Mouse (Mus musculus) intestine, postnatal 0 days (tissue): ENCODE data around the gene Csde1. TPM values are rescaled to one million over a fixed set of nuclear protein-coding genes. Genes with fewer than 3 reads are reported as not detected.

Source experiments
- ATAC-seq: fragments of 200-750 bp; cut with Nextera tagmentation; 2 replicates; pipeline ENCODE4 v1.8.0; 2017; ENCODE audit warnings: mild to moderate bottlenecking, moderate TSS enrichment, moderate library complexity
- H3K27ac ChIP-seq: fragments of 300-500 bp; sonication (generic); 2 replicates; pipeline ENCODE4 v1.5.1; 2014; ENCODE audit warnings: mild to moderate bottlenecking, low read depth, low read length, moderate library complexity
- H3K27me3 ChIP-seq: fragments of 300-500 bp; sonication (generic); replicated peaks from 2 replicates; pipeline ENCODE4 v1.6.1; 2014; ENCODE audit warnings: low read length, mixed read lengths; ENCODE audit not compliant: control insufficient read depth, insufficient read depth
- H3K36me3 ChIP-seq: fragments of 300-500 bp; sonication (generic); 2 replicates; pipeline ENCODE4 v1.6.1; 2014; ENCODE audit warnings: mild to moderate bottlenecking, moderate library complexity; ENCODE audit not compliant: control insufficient read depth, insufficient read depth
- H3K4me1 ChIP-seq: fragments of 300-500 bp; sonication (generic); replicated peaks from 2 replicates; pipeline ENCODE4 v1.6.1; 2014; ENCODE audit warnings: antibody characterized with exemption, low read length, mixed read lengths; ENCODE audit not compliant: control insufficient read depth, insufficient read depth
- H3K4me2 ChIP-seq: fragments of 300-500 bp; sonication (generic); replicated peaks from 2 replicates; pipeline ENCODE4 v1.6.1; 2014; ENCODE audit warnings: low read depth, mild to moderate bottlenecking, moderate library complexity
- H3K4me3 ChIP-seq: fragments of 300-500 bp; sonication (generic); 2 replicates; pipeline ENCODE4 v1.5.1; 2014; ENCODE audit warnings: low read depth, low read length
- H3K9ac ChIP-seq: fragments of 300-500 bp; sonication (generic); 2 replicates; pipeline ENCODE4 v1.6.1; 2014; ENCODE audit warnings: mild to moderate bottlenecking, low read depth, low read length
- H3K9me3 ChIP-seq: fragments of 300-500 bp; sonication (generic); 2 replicates; pipeline ENCODE4 v1.6.1; 2016; ENCODE audit warnings: mixed run types; ENCODE audit not compliant: control insufficient read depth
- CTCF ChIP-seq: sonication (generic); IDR thresholded peaks from 2 replicates; pipeline ENCODE4 v1.5.1; 2016; ENCODE audit warnings: low read depth, mild to moderate bottlenecking, control low read depth, antibody characterized with exemption, moderate library complexity
- WGBS: fragments of 180-500 bp; shearing (Covaris S2); extraction: QIAGEN DNeasy Blood & Tissue Kit; methylation state at CpG from one replicate; pipeline ENCODE4 v1.1.7; 2014; 5-methylcytosine and 5-hydroxymethylcytosine counted together
- polyA plus RNA-seq: library from polyadenylated mRNA; unstranded; fragments of >200 nt; fragmentation: Nextera tagmentation; extraction: Ambion mirVana; gene quantifications from 2 replicates; pipeline ENCODE4 v1.2.1, GENCODE M21; 2015

Csde1 gene
- polyA plus RNA-seq, 1 experiment from 2014 or later, result 113 TPM

DNA sequence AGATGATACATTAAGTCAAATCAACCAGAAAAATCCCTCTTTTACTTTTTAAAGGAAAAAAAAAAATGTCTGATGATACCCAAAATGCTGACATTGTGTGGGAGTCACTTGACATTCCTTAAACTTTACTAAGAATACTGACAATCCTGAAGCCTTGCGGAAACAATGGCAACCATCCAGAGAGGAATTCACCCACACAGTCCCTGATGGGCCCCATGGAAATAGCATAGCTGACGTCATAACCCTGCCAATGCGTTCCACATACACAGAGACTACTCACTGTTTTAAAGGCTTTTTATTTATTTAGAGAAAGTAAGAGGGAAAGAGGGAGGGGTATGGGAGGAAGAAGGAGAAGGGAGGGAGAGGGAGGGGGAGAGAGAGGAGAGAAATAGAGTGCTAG, 27.3 kb upstream of the Csde1 start:
- H3K9me3 ChIP-seq, result no peaks in the 10 kb centered on the region
- no peak for ATAC-seq

DNA sequence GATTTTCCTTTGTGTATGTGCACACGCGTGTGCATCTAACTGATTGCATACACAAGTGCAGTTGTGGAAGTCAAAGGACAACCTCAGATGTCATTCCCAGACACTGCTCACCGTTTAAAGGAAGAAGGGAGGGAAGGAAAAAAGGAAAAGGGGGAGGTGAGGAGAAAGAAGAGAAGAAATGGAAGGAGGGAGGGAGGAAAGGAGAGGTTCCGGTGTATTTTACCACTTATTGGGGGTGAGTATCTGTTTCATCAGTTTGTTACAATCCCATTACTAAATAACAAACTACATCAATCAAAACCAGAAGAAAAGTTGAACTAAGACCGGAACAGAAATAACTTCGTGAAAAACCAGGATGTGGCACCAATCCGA, 25.0 kb upstream of the Csde1 start:
- H3K9me3 ChIP-seq, result no peaks in the 10 kb centered on the region
- no peak for ATAC-seq
- no peaks in the 10 kb centered on the region; the same call in 1 of the 2 replicates for H3K4me1 ChIP-seq
- H3K4me3 ChIP-seq, result peak overlapping the region; percentile 68
- peak overlapping the region; percentile 77 for H3K4me2 ChIP-seq
- H3K36me3 ChIP-seq, result peaks cover 21% of the 10 kb centered on the region
- no peaks in the 10 kb centered on the region for H3K27me3 ChIP-seq
- peak overlapping the region; percentile 97; the same call in 1 of the 2 replicates for H3K27ac ChIP-seq
- WGBS, result 43% methylated on average over 7 of the region's 7 CpGs
- H3K9ac ChIP-seq, result peak overlapping the region; percentile 78; the same call in 1 of the 2 replicates
- TF ChIP-seq CTCF, result no peak

More for the DNA sequence above, 27.3 kb upstream of the Csde1 start:
- H3K27ac ChIP-seq, result no peak overlapping the region
- H3K36me3 ChIP-seq, result no peaks in the 10 kb centered on the region
- no peak overlapping the region for H3K4me2 ChIP-seq
- H3K9ac ChIP-seq, result no peak overlapping the region
- no peak overlapping the region for H3K4me3 ChIP-seq
- H3K4me1 ChIP-seq, result no peaks in the 10 kb centered on the region; the same call in 1 of the 2 replicates
- H3K27me3 ChIP-seq, result no peaks in the 10 kb centered on the region
- 15% methylated on average over 3 of the region's 3 CpGs for WGBS
- TF ChIP-seq CTCF, result no peak

DNA sequence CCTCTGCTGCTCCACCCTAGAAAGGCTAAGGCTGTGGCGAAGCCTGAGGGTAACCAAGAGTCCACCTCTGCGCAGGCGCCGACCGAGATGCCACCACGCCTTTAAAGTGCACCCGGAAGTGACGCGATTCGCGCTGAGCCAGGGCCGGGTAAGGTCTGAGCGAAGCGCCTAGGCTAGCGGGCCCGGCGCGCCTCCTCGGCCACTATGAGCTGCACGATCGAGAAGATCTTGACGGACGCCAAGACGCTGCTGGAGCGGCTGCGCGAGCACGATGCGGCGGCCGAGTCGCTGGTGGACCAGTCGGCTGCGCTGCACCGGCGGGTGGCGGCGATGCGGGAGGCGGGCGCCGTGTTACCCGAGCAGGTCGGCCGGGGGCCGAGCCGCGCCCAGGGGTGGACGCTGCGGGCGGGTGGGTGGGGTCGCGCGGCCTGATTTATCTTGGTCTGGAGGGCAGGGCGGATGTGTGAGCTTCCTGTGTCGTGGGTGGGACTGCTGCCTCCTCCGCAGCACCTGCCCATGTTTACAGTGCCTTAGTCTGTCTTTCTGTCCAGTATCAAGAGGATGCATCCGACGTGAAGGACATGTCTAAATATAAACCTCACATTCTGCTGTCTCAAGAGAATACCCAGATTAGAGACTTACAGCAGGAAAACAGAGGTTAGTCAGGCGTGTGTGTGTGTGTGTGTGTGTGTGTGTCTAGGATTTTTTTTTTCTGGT, 24.5 kb upstream of the Csde1 start, which contains the start of gene Sike1:
Gene Sike1, plus strand, starts transcription at position 104 of the 717 bp plus-strand sequence.
- ATAC-seq, result peak; percentile 97
- H3K9me3 ChIP-seq, result no peaks in the 10 kb centered on the region
- WGBS, result under 1% methylated on average over 59 of the region's 60 CpGs

DNA sequence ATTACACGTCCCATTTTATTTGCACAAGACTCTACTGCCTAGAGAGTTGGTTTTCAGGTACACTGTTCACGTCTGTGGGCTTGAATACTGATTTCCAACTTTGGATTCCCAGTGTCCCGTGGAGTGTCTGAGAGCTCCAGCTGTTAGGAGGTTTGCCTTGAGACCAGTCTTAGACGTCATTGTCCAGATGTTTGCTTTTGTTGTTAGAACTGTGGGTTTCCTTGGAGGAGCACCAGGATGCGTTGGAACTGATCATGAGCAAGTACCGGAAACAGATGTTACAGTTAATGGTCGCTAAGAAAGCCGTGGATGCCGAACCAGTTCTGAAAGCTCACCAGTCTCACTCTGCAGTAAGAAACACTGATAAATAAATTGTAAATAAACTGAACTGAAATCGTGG, 23.2 kb upstream of the Csde1 start:
- Histone ChIP-seq H3K36me3 (peaks cover 33% of the 10 kb centered on the region), H3K4me2 (no peak overlapping the region), H3K4me1 (no peaks in the 10 kb centered on the region; the same call in 1 of the 2 replicates), H3K9me3 (no peaks in the 10 kb centered on the region), H3K4me3 (no peak overlapping the region), H3K27me3 (no peaks in the 10 kb centered on the region), H3K27ac (no peak overlapping the region), H3K9ac (no peak overlapping the region)
- no peak for ATAC-seq
- TF ChIP-seq CTCF, result no peak
- WGBS, result 61% methylated on average over 10 of the region's 10 CpGs

More for the DNA sequence above, 24.5 kb upstream of the Csde1 start, which contains the start of gene Sike1:
- Histone ChIP-seq H3K4me1 (no peaks in the 10 kb centered on the region; the same call in 1 of the 2 replicates), H3K36me3 (peaks cover 24% of the 10 kb centered on the region), H3K9ac (peak within 1 kb of the TSS; percentile 78), H3K27ac (peak within 1 kb of the TSS; percentile 97), H3K4me2 (peak within 1 kb of the TSS; percentile 77), H3K4me3 (peak within 1 kb of the TSS; percentile 68), H3K27me3 (no peaks in the 10 kb centered on the region)
- no peak for TF ChIP-seq CTCF

DNA sequence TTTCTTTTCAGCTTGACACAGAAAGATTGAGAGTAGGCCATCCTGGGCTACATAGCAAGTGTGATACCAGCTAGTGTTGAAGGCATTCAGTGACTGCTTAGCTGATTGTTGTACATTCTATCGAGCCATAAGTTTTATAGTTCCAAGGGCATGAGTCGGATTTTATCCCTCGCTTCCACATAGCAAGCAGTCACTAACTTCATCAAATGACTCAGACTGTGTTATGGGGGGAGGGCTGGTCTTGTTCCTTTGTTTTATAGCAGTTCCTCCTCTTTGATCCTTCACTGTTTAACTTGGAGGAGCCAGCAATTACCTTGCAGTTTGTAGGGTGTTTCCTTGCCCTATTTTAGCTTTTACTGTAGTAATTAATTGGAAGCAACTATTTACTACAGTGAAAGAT, 22.6 kb upstream of the Csde1 start:
- no peak overlapping the region for H3K4me2 ChIP-seq
- H3K4me1 ChIP-seq, result no peaks in the 10 kb centered on the region; the same call in 1 of the 2 replicates
- ATAC-seq, result no peak
- H3K9me3 ChIP-seq, result no peaks in the 10 kb centered on the region
- 51% methylated on average over 3 of the region's 3 CpGs for WGBS
- no peak overlapping the region for H3K9ac ChIP-seq
- H3K4me3 ChIP-seq, result no peak overlapping the region
- H3K27ac ChIP-seq, result peak overlapping the region; percentile 46; the same call in 1 of the 2 replicates
- no peaks in the 10 kb centered on the region for H3K27me3 ChIP-seq
- H3K36me3 ChIP-seq, result peaks cover 38% of the 10 kb centered on the region
- no peak for TF ChIP-seq CTCF

DNA sequence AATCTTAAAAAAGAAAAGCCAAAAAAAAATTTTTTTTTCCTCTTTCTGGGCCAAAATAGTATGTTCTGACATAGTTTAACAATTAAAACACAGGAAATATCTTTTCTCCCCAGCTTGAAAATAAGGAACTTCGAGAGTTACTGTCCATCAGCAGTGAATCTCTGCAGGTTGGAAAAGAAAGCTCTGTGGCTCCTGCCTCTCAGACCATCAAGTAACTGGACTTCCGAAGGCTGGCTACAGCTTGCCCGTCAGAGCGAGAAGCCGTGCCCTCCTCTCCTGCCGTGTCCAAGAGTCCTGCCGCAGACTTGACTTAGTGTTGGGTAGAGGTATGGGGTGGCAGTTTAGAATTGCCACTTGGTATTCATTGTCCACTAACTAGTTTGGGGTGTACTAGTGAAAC, 18.6 kb upstream of the Csde1 start:
- no peak overlapping the region for H3K27ac ChIP-seq
- no peak overlapping the region for H3K4me2 ChIP-seq
- H3K4me1 ChIP-seq, result no peaks in the 10 kb centered on the region
- peaks cover 48% of the 10 kb centered on the region for H3K36me3 ChIP-seq
- WGBS, result 98% methylated on average over 7 of the region's 7 CpGs
- no peaks in the 10 kb centered on the region for H3K9me3 ChIP-seq
- no peaks in the 10 kb centered on the region for H3K27me3 ChIP-seq
- TF ChIP-seq CTCF, result no peak
- H3K9ac ChIP-seq, result no peak overlapping the region
- ATAC-seq, result no peak
- H3K4me3 ChIP-seq, result no peak overlapping the region
